Mouse (Mus musculus): ENCODE data around the gene Cdon.

DNA sequence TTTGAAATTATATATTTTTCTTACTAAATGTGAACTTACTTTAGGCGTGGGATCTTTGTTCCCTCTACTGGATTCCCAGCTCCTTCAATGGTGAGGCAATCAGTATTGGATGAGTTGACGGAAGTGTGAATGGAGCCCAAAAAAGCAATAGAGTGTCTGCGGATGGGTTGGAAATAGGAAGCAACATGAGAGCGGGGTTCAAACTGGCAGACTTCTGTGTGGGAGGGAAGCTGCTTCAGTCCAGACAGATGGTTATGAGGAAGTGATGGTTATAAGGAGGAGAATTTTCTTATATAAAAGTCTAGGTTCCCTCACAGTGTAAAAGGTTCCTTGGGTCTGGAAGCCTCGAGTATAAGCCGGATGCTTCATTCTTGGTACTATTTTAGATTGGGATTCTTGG lies 58.5 kb downstream of the Cdon start:
- TF ChIP-seq POLR2A (IDR thresholded peaks at IDR 0.05; ENCODE audit: borderline replicate concordance, insufficient read depth, low read length) (no peak), CTCF (IDR thresholded peaks at IDR 0.05; ENCODE audit: borderline replicate concordance, insufficient read depth, low read depth, low read length) (no peak)

Measured in cerebellum, adult 2 months (tissue).